Mouse (Mus musculus) midbrain, embryonic 14.5 days (tissue): ENCODE measurements at regions not wholly inside any gene's neighbourhood (a gene's known extent, or its start where the extent isn't known, plus 50 kb on each side); places are given as distances from the start of the nearest gene placed in this dataset.

Source experiments
- ATAC-seq: fragments of 200-750 bp; cut with Nextera tagmentation; 2 replicates; pipeline ENCODE4 v1.8.0; 2017; ENCODE audit warnings: moderate number of reproducible peaks, moderate library complexity; ENCODE audit not compliant: low FRiP score, low TSS enrichment
- DNase-seq: peaks from one replicate; pipeline ENCODE4 v3.0.0-alpha.2; 2015
- H3K27ac ChIP-seq: fragments of 300-500 bp; sonication (generic); replicated peaks from 2 replicates; pipeline ENCODE4 v1.5.1; 2014; ENCODE audit warnings: mild to moderate bottlenecking, low read depth, low read length, moderate library complexity
- H3K27me3 ChIP-seq: fragments of 300-500 bp; sonication (generic); 2 replicates; pipeline ENCODE4 v1.6.1; 2014; ENCODE audit warnings: low read length, control low read depth, mixed read lengths; ENCODE audit not compliant: control insufficient read depth, insufficient read depth
- H3K36me3 ChIP-seq: fragments of 300-500 bp; sonication (generic); 2 replicates; pipeline ENCODE4 v1.6.1; 2014; ENCODE audit warnings: low read length, control low read depth; ENCODE audit not compliant: control insufficient read depth, insufficient read depth
- H3K4me1 ChIP-seq: fragments of 300-500 bp; sonication (generic); 2 replicates; pipeline ENCODE4 v1.6.1; 2014; ENCODE audit warnings: mild to moderate bottlenecking, antibody characterized with exemption, low read length, control low read depth; ENCODE audit not compliant: control insufficient read depth, insufficient read depth
- H3K4me2 ChIP-seq: fragments of 300-500 bp; sonication (generic); 2 replicates; pipeline ENCODE4 v1.6.1; 2014; ENCODE audit warnings: mild to moderate bottlenecking, low read length, moderate library complexity
- H3K4me3 ChIP-seq: fragments of 300-500 bp; sonication (generic); replicated peaks from 2 replicates; pipeline ENCODE4 v1.5.1; 2014; ENCODE audit warnings: low read depth, low read length
- H3K9ac ChIP-seq: fragments of 300-500 bp; sonication (generic); replicated peaks from 2 replicates; pipeline ENCODE4 v1.6.1; 2014; ENCODE audit warnings: mild to moderate bottlenecking, low read length, moderate library complexity
- H3K9me3 ChIP-seq: fragments of 300-500 bp; sonication (generic); 2 replicates; pipeline ENCODE4 v1.6.1; 2016; ENCODE audit warnings: low read length, control low read depth, mixed read lengths; ENCODE audit not compliant: control insufficient read depth
- WGBS: fragments of 180-500 bp; shearing (Covaris S2); extraction: QIAGEN DNeasy Blood & Tissue Kit; methylation state at CpG from one replicate; pipeline ENCODE4 v1.1.7; 2014; 5-methylcytosine and 5-hydroxymethylcytosine counted together

GRCm38 (mm10) chr13:107835756-107836385, 208.4 kb upstream of the Smim15 start:
- DNase-seq = peak; percentile 47
- H3K27me3 ChIP-seq = no peaks in the 10 kb centered on the region
- ATAC-seq = no peak
- no peaks in the 10 kb centered on the region for H3K36me3 ChIP-seq
- H3K27ac ChIP-seq = no peak overlapping the region
- peaks cover 36% of the 10 kb centered on the region for H3K4me1 ChIP-seq
- no peak overlapping the region for H3K9ac ChIP-seq
- H3K4me3 ChIP-seq = no peak overlapping the region
- H3K9me3 ChIP-seq = no peaks in the 10 kb centered on the region
- 43% methylated on average over 9 of the region's 9 CpGs for WGBS
- no peak overlapping the region for H3K4me2 ChIP-seq

GRCm38 (mm10) chr13:107831997-107832396, 212.2 kb upstream of the Smim15 start:
- Histone ChIP-seq H3K4me3 (no peak overlapping the region), H3K9me3 (no peaks in the 10 kb centered on the region), H3K27ac (no peak overlapping the region), H3K9ac (no peak overlapping the region), H3K4me2 (no peak overlapping the region; the same call in 1 of the 2 replicates), H3K27me3 (no peaks in the 10 kb centered on the region), H3K4me1 (peaks cover 28% of the 10 kb centered on the region), H3K36me3 (no peaks in the 10 kb centered on the region)
- WGBS = 58% methylated on average over 5 of the region's 5 CpGs
- ATAC-seq = no peak
- no peak for DNase-seq

GRCm38 (mm10) chr13:107831221-107831681, 213.0 kb upstream of the Smim15 start:
- 2% methylated on average over 17 of the region's 17 CpGs for WGBS
- peak overlapping the region; percentile 45 for H3K4me2 ChIP-seq
- peak; percentile 95 for DNase-seq
- ATAC-seq = peak; percentile 97
- H3K9ac ChIP-seq = no peak overlapping the region
- H3K4me1 ChIP-seq = peaks cover 24% of the 10 kb centered on the region
- no peaks in the 10 kb centered on the region for H3K9me3 ChIP-seq
- H3K4me3 ChIP-seq = 0 out of 2 replicates have a peak overlapping the region, but pooled peaks have one; percentile 8
- H3K36me3 ChIP-seq = no peaks in the 10 kb centered on the region
- no peaks in the 10 kb centered on the region for H3K27me3 ChIP-seq
- H3K27ac ChIP-seq = no peak overlapping the region

GRCm38 (mm10) chr13:107830281-107830680, 214.0 kb upstream of the Smim15 start:
- H3K4me2 ChIP-seq = no peak overlapping the region
- H3K4me3 ChIP-seq = no peak overlapping the region
- ATAC-seq (no peak), DNase-seq (no peak)
- no peaks in the 10 kb centered on the region for H3K36me3 ChIP-seq
- peaks cover 20% of the 10 kb centered on the region for H3K4me1 ChIP-seq
- no peak overlapping the region for H3K9ac ChIP-seq
- H3K27me3 ChIP-seq = no peaks in the 10 kb centered on the region
- no peak overlapping the region for H3K27ac ChIP-seq
- 82% methylated on average over 2 of the region's 2 CpGs for WGBS
- no peaks in the 10 kb centered on the region for H3K9me3 ChIP-seq

- Histone ChIP-seq H3K4me1 (peaks cover 20% of the 10 kb centered on the region), H3K36me3 (no peaks in the 10 kb centered on the region), H3K27me3 (no peaks in the 10 kb centered on the region), H3K9me3 (no peaks in the 10 kb centered on the region), H3K27ac (no peak overlapping the region), H3K4me3 (no peak overlapping the region), H3K9ac (no peak overlapping the region), H3K4me2 (no peak overlapping the region)
- 94% methylated on average over 4 of the region's 4 CpGs for WGBS
- DNase-seq = no peak
- ATAC-seq = no peak
Observed at GRCm38 (mm10) chr13:107829861-107830260, 214.4 kb upstream of the Smim15 start.

GRCm38 (mm10) chr13:107825636-107826035, 218.6 kb upstream of the Smim15 start:
- ATAC-seq (no peak), DNase-seq (no peak)
- Histone ChIP-seq H3K4me1 (peaks cover 11% of the 10 kb centered on the region), H3K27ac (no peak overlapping the region), H3K36me3 (no peaks in the 10 kb centered on the region), H3K4me2 (no peak overlapping the region), H3K4me3 (no peak overlapping the region), H3K27me3 (no peaks in the 10 kb centered on the region), H3K9ac (no peak overlapping the region), H3K9me3 (no peaks in the 10 kb centered on the region)
- 89% methylated on average over 4 of the region's 4 CpGs for WGBS

GRCm38 (mm10) chr13:107823342-107823741, 220.9 kb upstream of the Smim15 start:
- no peak overlapping the region for H3K4me2 ChIP-seq
- H3K9ac ChIP-seq = no peak overlapping the region
- DNase-seq (no peak), ATAC-seq (no peak)
- H3K27me3 ChIP-seq = no peaks in the 10 kb centered on the region
- H3K27ac ChIP-seq = no peak overlapping the region
- no peaks in the 10 kb centered on the region for H3K9me3 ChIP-seq
- H3K4me1 ChIP-seq = peaks cover 18% of the 10 kb centered on the region
- no peak overlapping the region for H3K4me3 ChIP-seq
- WGBS = 70% methylated on average over 1 of the region's 1 CpGs
- H3K36me3 ChIP-seq = no peaks in the 10 kb centered on the region

GRCm38 (mm10) chr13:107822198-107822597, 222.0 kb upstream of the Smim15 start:
- no peak for DNase-seq
- no peak overlapping the region for H3K27ac ChIP-seq
- no peak overlapping the region for H3K4me3 ChIP-seq
- H3K36me3 ChIP-seq = no peaks in the 10 kb centered on the region
- 71% methylated on average over 2 of the region's 2 CpGs for WGBS
- H3K4me1 ChIP-seq = peaks cover 12% of the 10 kb centered on the region
- ATAC-seq = no peak
- no peak overlapping the region for H3K9ac ChIP-seq
- no peaks in the 10 kb centered on the region for H3K27me3 ChIP-seq
- no peak overlapping the region for H3K4me2 ChIP-seq
- H3K9me3 ChIP-seq = no peaks in the 10 kb centered on the region

GRCm38 (mm10) chr13:107813562-107814161, 230.6 kb upstream of the Smim15 start:
- Histone ChIP-seq H3K4me2 (no peak overlapping the region), H3K36me3 (no peaks in the 10 kb centered on the region), H3K27ac (no peak overlapping the region), H3K9me3 (no peaks in the 10 kb centered on the region), H3K4me1 (peaks cover 34% of the 10 kb centered on the region), H3K27me3 (no peaks in the 10 kb centered on the region), H3K4me3 (no peak overlapping the region), H3K9ac (no peak overlapping the region)
- DNase-seq = no peak
- no peak; the same call in 1 of the 2 replicates for ATAC-seq
- 18% methylated on average over 9 of the region's 9 CpGs for WGBS
